Mouse (Mus musculus) intestine, postnatal 0 days (tissue): ENCODE measurements around the gene Ap2a1. TPM values are rescaled to one million over a fixed set of nuclear protein-coding genes. Genes with fewer than 3 reads are reported as not detected.

Experiments used
- ATAC-seq: fragments of 200-750 bp; cut with Nextera tagmentation; 2 replicates; pipeline ENCODE4 v1.8.0; 2017; ENCODE audit warnings: mild to moderate bottlenecking, moderate TSS enrichment, moderate library complexity
- H3K27ac ChIP-seq: fragments of 300-500 bp; sonication (generic); 2 replicates; pipeline ENCODE4 v1.5.1; 2014; ENCODE audit warnings: mild to moderate bottlenecking, low read depth, low read length, moderate library complexity
- H3K27me3 ChIP-seq: fragments of 300-500 bp; sonication (generic); replicated peaks from 2 replicates; pipeline ENCODE4 v1.6.1; 2014; ENCODE audit warnings: low read length, mixed read lengths; ENCODE audit not compliant: control insufficient read depth, insufficient read depth
- H3K36me3 ChIP-seq: fragments of 300-500 bp; sonication (generic); 2 replicates; pipeline ENCODE4 v1.6.1; 2014; ENCODE audit warnings: mild to moderate bottlenecking, moderate library complexity; ENCODE audit not compliant: control insufficient read depth, insufficient read depth
- H3K4me1 ChIP-seq: fragments of 300-500 bp; sonication (generic); replicated peaks from 2 replicates; pipeline ENCODE4 v1.6.1; 2014; ENCODE audit warnings: antibody characterized with exemption, low read length, mixed read lengths; ENCODE audit not compliant: control insufficient read depth, insufficient read depth
- H3K4me2 ChIP-seq: fragments of 300-500 bp; sonication (generic); replicated peaks from 2 replicates; pipeline ENCODE4 v1.6.1; 2014; ENCODE audit warnings: low read depth, mild to moderate bottlenecking, moderate library complexity
- H3K4me3 ChIP-seq: fragments of 300-500 bp; sonication (generic); 2 replicates; pipeline ENCODE4 v1.5.1; 2014; ENCODE audit warnings: low read depth, low read length
- H3K9ac ChIP-seq: fragments of 300-500 bp; sonication (generic); 2 replicates; pipeline ENCODE4 v1.6.1; 2014; ENCODE audit warnings: mild to moderate bottlenecking, low read depth, low read length
- H3K9me3 ChIP-seq: fragments of 300-500 bp; sonication (generic); 2 replicates; pipeline ENCODE4 v1.6.1; 2016; ENCODE audit warnings: mixed run types; ENCODE audit not compliant: control insufficient read depth
- CTCF ChIP-seq: sonication (generic); IDR thresholded peaks from 2 replicates; pipeline ENCODE4 v1.5.1; 2016; ENCODE audit warnings: low read depth, mild to moderate bottlenecking, control low read depth, antibody characterized with exemption, moderate library complexity
- WGBS: fragments of 180-500 bp; shearing (Covaris S2); extraction: QIAGEN DNeasy Blood & Tissue Kit; methylation state at CpG from one replicate; pipeline ENCODE4 v1.1.7; 2014; 5-methylcytosine and 5-hydroxymethylcytosine counted together
- polyA plus RNA-seq: library from polyadenylated mRNA; unstranded; fragments of >200 nt; fragmentation: Nextera tagmentation; extraction: Ambion mirVana; gene quantifications from 2 replicates; pipeline ENCODE4 v1.2.1, GENCODE M21; 2015

The Ap2a1 gene
- polyA plus RNA-seq, 1 experiment from 2014 or later, result 44.1 TPM

DNA sequence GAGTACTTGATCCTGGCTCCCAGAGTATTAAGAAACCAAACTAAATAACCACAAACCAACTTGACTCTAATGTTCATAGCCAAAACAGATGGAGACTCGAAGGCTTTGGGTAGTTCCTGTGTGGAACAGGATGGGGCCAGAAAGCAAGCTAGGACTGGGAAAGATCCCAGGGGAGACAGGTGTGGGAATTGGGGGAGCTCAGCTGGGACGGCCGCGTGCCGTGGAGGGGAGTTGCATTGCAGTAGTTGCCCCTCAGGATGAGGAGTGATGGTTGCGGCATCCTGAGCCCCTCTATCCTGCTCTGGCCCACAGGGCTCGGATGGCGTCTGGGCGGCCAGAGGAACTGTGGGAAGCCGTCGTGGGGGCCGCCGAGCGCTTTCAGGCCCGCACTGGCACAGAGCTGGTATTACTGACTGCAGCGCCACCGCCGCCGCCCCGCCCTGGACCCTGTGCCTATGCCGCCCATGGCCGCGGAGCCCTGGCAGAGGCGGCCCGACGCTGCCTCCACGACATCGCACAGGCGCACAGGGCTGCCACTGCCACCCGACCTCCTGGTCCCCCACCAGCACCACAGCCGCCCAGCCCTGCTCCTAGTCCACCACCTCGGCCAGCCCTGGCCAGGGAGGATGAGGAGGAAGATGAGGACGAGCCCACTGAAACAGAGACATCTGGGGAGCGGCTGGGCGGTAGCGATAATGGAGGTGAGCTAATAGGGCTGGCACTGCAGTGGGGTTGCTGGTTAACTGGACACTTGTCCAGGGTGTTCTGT, 76.9 kb downstream of the Ap2a1 start:
- H3K4me2 ChIP-seq, result no peak overlapping the region
- H3K27ac ChIP-seq, result no peak overlapping the region
- peaks cover 6% of the 10 kb centered on the region; the same call in 1 of the 2 replicates for H3K36me3 ChIP-seq
- no peak for ATAC-seq
- peaks cover 7% of the 10 kb centered on the region for H3K4me1 ChIP-seq
- H3K27me3 ChIP-seq, result no peaks in the 10 kb centered on the region
- H3K9me3 ChIP-seq, result no peaks in the 10 kb centered on the region
- 86% methylated on average over 36 of the region's 36 CpGs for whole genome bisulfite sequencing
- no peak overlapping the region for H3K4me3 ChIP-seq
- 0 out of 2 replicates have a peak overlapping the region, but pooled peaks have one; percentile 13 for H3K9ac ChIP-seq
- TF ChIP-seq CTCF, result no peak

DNA sequence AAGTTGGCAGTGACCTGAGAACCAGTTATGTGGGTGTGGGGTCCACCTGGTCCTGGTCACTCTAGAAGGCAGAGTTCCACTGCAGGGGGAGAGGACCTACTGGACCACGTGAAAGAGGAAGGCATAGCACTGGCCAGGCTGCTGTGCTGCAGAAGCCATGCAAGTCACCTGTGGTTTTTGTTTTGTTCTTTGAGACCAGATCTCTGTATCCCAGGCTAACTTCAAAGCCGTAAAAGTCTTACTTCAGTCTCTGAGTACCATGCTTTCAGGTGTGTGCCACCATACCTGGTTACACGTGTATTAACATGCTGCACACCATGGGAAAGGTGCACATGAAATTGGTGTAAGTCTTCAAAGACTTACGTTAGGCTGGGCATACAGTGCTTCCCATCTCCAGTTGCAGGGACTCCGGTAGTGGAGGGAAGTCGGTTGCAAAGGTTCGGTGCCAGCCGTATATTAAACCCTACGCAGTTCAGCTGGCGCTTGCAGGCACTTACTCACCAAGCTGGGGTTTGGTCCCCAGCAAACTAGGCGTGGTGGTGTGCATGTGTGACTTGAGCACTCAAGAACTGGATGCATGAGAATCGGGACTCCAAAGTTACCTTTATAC, 77.6 kb downstream of the Ap2a1 start:
- Histone ChIP-seq H3K36me3 (peaks cover 9% of the 10 kb centered on the region), H3K4me2 (peak overlapping the region; percentile 67; the same call in 1 of the 2 replicates), H3K4me1 (peaks cover 7% of the 10 kb centered on the region), H3K9me3 (no peaks in the 10 kb centered on the region), H3K9ac (0 out of 2 replicates have a peak overlapping the region, but pooled peaks have one; percentile 13), H3K27ac (peak overlapping the region; percentile 88; the same call in 1 of the 2 replicates), H3K4me3 (no peak overlapping the region), H3K27me3 (no peaks in the 10 kb centered on the region)
- WGBS, result 86% methylated on average over 12 of the region's 12 CpGs
- no peak for ATAC-seq
- no peak for TF ChIP-seq CTCF

DNA sequence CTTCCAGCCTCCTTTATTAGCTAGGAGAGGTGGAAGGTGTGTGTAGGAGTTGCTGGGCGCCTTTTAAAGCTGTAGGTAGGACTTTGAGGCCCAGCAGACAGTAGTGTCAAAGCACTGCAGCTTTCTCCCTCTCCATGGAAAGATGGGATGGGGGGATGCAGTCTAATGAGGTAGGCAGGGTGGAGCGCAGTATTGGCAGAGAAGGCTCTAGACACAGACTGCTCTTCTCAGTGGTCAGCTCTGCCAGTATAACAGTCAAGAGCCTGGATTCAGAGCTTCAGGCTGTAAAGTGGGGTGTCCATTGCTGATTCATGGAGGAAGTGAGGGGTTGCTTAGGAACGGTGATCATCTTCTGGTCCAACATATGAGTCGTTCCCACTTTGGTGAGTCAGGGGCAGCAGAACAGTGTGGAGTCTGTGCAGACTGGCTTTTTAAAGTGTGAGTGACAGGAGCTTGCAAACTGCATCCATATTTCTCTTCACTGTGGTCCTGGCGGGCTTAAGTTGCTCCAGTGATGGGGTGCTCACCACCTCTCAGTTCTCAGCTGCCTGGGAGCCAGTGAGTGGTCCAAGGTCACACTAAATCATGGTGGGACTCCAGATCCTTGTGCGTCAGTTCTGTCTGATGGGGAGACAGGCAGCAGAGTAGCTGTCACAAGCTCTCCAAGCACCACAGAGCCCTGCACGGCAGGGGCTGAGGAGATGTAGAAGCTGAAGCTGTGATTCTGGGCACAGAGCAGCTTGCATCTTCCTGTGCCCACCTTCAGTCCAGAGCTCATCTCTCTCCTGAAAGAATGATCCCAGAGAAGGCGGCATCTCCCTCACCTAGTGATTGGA, 78.3 kb downstream of the Ap2a1 start:
- Histone ChIP-seq H3K4me2 (peak overlapping the region; percentile 67), H3K4me3 (peak overlapping the region; percentile 63), H3K36me3 (peaks cover 16% of the 10 kb centered on the region), H3K27me3 (no peaks in the 10 kb centered on the region), H3K9me3 (no peaks in the 10 kb centered on the region), H3K4me1 (peaks cover 7% of the 10 kb centered on the region), H3K27ac (peak overlapping the region; percentile 88), H3K9ac (peak overlapping the region; percentile 53)
- 61% methylated on average over 8 of the region's 8 CpGs for WGBS
- no peak for ATAC-seq
- TF ChIP-seq CTCF, result no peak

Other genes starting within 250 kb of the Ap2a1 start
- not detected in 2 replicates for gene Izumo2, start 220.8 kb downstream of the Ap2a1 start, polyA plus RNA-seq
- 35.1 and 37.0 TPM in 2 replicates for gene Vrk3, start 181.1 kb downstream of the Ap2a1 start, polyA plus RNA-seq
- 0.24 and 0.26 TPM in 2 replicates for gene Zfp473, start 178.4 kb downstream of the Ap2a1 start, polyA plus RNA-seq
- gene Nup62, start 113.4 kb downstream of the Ap2a1 start, polyA plus RNA-seq, result 28.0 and 28.1 TPM in 2 replicates
- gene Il4i1, start 113.1 kb downstream of the Ap2a1 start, polyA plus RNA-seq, result 0.82 and 0.89 TPM in 2 replicates
- gene Atf5, start 112.8 kb downstream of the Ap2a1 start, polyA plus RNA-seq, result 6.5 and 6.6 TPM in 2 replicates
- gene Akt1s1, start 80.5 kb downstream of the Ap2a1 start, polyA plus RNA-seq, result 71.6 and 76.5 TPM in 2 replicates
- gene Tbc1d17, start 80.4 kb downstream of the Ap2a1 start, polyA plus RNA-seq, result 47.4 and 48.5 TPM in 2 replicates
- gene Pnkp, start 72.4 kb downstream of the Ap2a1 start, polyA plus RNA-seq, result 27.7 and 32.0 TPM in 2 replicates
- 112 and 114 TPM in 2 replicates for gene Ptov1, start 59.7 kb downstream of the Ap2a1 start, polyA plus RNA-seq
- gene Med25, start 36.8 kb downstream of the Ap2a1 start, polyA plus RNA-seq, result 60.0 and 62.9 TPM in 2 replicates
- gene Fuz, start 33.4 kb downstream of the Ap2a1 start, polyA plus RNA-seq, result 11.1 and 12.1 TPM in 2 replicates
- gene Tsks, start 13.7 kb upstream of the Ap2a1 start, polyA plus RNA-seq, result 0.13 TPM in 1 of 2 replicates, not detected in the other
- 3.5 and 4.5 TPM in 2 replicates for gene Cpt1c, start 45.4 kb upstream of the Ap2a1 start, polyA plus RNA-seq
- gene Prmt1, start 57.1 kb upstream of the Ap2a1 start, polyA plus RNA-seq, result 124 and 130 TPM in 2 replicates
- 53.2 and 56.4 TPM in 2 replicates for gene Irf3, start 68.2 kb upstream of the Ap2a1 start, polyA plus RNA-seq
- 18.3 and 19.6 TPM in 2 replicates for gene Bcl2l12, start 69.2 kb upstream of the Ap2a1 start, polyA plus RNA-seq
- gene Scaf1, start 86.9 kb upstream of the Ap2a1 start, polyA plus RNA-seq, result 21.7 and 22.6 TPM in 2 replicates
- gene Rras, start 88.5 kb upstream of the Ap2a1 start, polyA plus RNA-seq, result 94.6 and 100 TPM in 2 replicates
- 2.4 and 2.6 TPM in 2 replicates for gene Prr12, start 123.4 kb upstream of the Ap2a1 start, polyA plus RNA-seq
- gene Nosip, start 132.9 kb upstream of the Ap2a1 start, polyA plus RNA-seq, result 38.9 and 40.5 TPM in 2 replicates
- gene Prrg2, start 133.2 kb upstream of the Ap2a1 start, polyA plus RNA-seq, result 56.8 and 59.0 TPM in 2 replicates
- 81.8 and 85.6 TPM in 2 replicates for gene Rcn3, start 162.7 kb upstream of the Ap2a1 start, polyA plus RNA-seq
- 2,929 and 3,267 TPM in 2 replicates for gene Fcgrt, start 174.4 kb upstream of the Ap2a1 start, polyA plus RNA-seq
- 1,691 and 1,755 TPM in 2 replicates for gene Rps11, start 194.9 kb upstream of the Ap2a1 start, polyA plus RNA-seq
- 1,616 and 1,752 TPM in 2 replicates for gene Rpl13a, start 199.3 kb upstream of the Ap2a1 start, polyA plus RNA-seq
- 0.70 and 0.82 TPM in 2 replicates for gene Gm45713, start 206.7 kb upstream of the Ap2a1 start, polyA plus RNA-seq
- 2.1 and 2.7 TPM in 2 replicates for gene Flt3l, start 206.9 kb upstream of the Ap2a1 start, polyA plus RNA-seq
- gene Pih1d1, start 224.8 kb upstream of the Ap2a1 start, polyA plus RNA-seq, result 63.6 and 64.7 TPM in 2 replicates
- 86.8 and 102 TPM in 2 replicates for gene Aldh16a1, start 225.1 kb upstream of the Ap2a1 start, polyA plus RNA-seq
- not detected in 2 replicates for gene Slc17a7, start 234.5 kb upstream of the Ap2a1 start, polyA plus RNA-seq